ENCODE assay signal across 12 mouse cellular contexts in genomic region chr4:22486641-22486960, GRCm38 (mm10). TPM values are rescaled to one million over a fixed set of nuclear protein-coding genes. Genes with fewer than 3 reads are reported as not detected.
A peak's percentile ranks its signal among the peaks of the same experiment; 100 is the strongest.
DNase-seq lines count a peak whose midpoint lies in the region; ATAC-seq and TF ChIP-seq lines count a peak whose summit lies in the region.
"Had no signal": no experiment of that assay in that cellular context is flagged by ENCODE, and none has a peak within 500 bp of the region (broad histone marks: within the 10 kb centered on the region; RNA-seq: fewer than 3 reads in every experiment).

No protein-coding gene starts in this region.

- H3K36me3 ChIP-seq in kidney, embryonic 15.5 days: no peaks in the 10 kb centered on the region
- H3K36me3 ChIP-seq in embryonic facial prominence, embryonic 15.5 days: no peaks in the 10 kb centered on the region
- no peaks in the 10 kb centered on the region for H3K36me3 ChIP-seq in hindbrain, embryonic 15.5 days
- no peaks in the 10 kb centered on the region for H3K36me3 ChIP-seq in midbrain, postnatal 0 days (ENCODE audit: insufficient read depth, low read length)
- no peaks in the 10 kb centered on the region for H3K36me3 ChIP-seq in kidney, adult 2 months (ENCODE audit: control insufficient read depth, insufficient read depth, low read length)

- no peak for TF ChIP-seq POLR2A in kidney, adult 2 months (IDR thresholded peaks at IDR 0.05; ENCODE audit: low read depth, low read length)

- H3K9me3 ChIP-seq in kidney, embryonic 15.5 days (replicated peaks): no peaks in the 10 kb centered on the region
- H3K9me3 ChIP-seq in embryonic facial prominence, embryonic 15.5 days (replicated peaks): no peaks in the 10 kb centered on the region
- no peaks in the 10 kb centered on the region for H3K9me3 ChIP-seq in hindbrain, embryonic 15.5 days
- no peaks in the 10 kb centered on the region for H3K9me3 ChIP-seq in midbrain, postnatal 0 days (ENCODE audit: low read length)

- WGBS in kidney, embryonic 15.5 days: under 1% methylated on average over 10 of the region's 10 CpGs
- under 1% methylated on average over 10 of the region's 10 CpGs for WGBS in embryonic facial prominence, embryonic 15.5 days
- WGBS in hindbrain, embryonic 15.5 days: 0% methylated on average over 10 of the region's 10 CpGs
- 2% methylated on average over 10 of the region's 10 CpGs for WGBS in midbrain, postnatal 0 days
- 4% methylated on average over 10 of the region's 10 CpGs for WGBS in kidney, adult 2 months

- H3K9ac ChIP-seq in kidney, embryonic 15.5 days: no peak overlapping the region
- H3K9ac ChIP-seq in embryonic facial prominence, embryonic 15.5 days: no peak overlapping the region
- peak overlapping the region; percentile 89 for H3K9ac ChIP-seq in hindbrain, embryonic 15.5 days
- H3K9ac ChIP-seq in midbrain, postnatal 0 days (replicated peaks; ENCODE audit: low read length, poor library complexity, severe bottlenecking): peak overlapping the region; percentile 89

- peaks cover 47% of the 10 kb centered on the region for H3K4me1 ChIP-seq in kidney, embryonic 15.5 days
- H3K4me1 ChIP-seq in embryonic facial prominence, embryonic 15.5 days: peaks cover 46% of the 10 kb centered on the region
- peaks cover 32% of the 10 kb centered on the region for H3K4me1 ChIP-seq in hindbrain, embryonic 15.5 days (replicated peaks)
- H3K4me1 ChIP-seq in midbrain, postnatal 0 days (ENCODE audit: insufficient read depth, low read length): no peaks in the 10 kb centered on the region
- peaks cover 4% of the 10 kb centered on the region; the same call in 1 of the 2 replicates for H3K4me1 ChIP-seq in kidney, adult 2 months (ENCODE audit: control insufficient read depth, insufficient read depth, low read length)

- peak overlapping the region; percentile 49 for H3K4me3 ChIP-seq in kidney, embryonic 15.5 days (replicated peaks)
- peak overlapping the region; percentile 45 for H3K4me3 ChIP-seq in embryonic facial prominence, embryonic 15.5 days (replicated peaks)
- peak overlapping the region; percentile 57 for H3K4me3 ChIP-seq in hindbrain, embryonic 15.5 days
- peak overlapping the region; percentile 93 for H3K4me3 ChIP-seq in midbrain, postnatal 0 days (ENCODE audit: low read depth, low read length)
- no peak overlapping the region for H3K4me3 ChIP-seq in kidney, adult 2 months (ENCODE audit: insufficient read depth, low read depth, low read length)

- no peak overlapping the region for H3K27ac ChIP-seq in kidney, embryonic 15.5 days
- no peak overlapping the region for H3K27ac ChIP-seq in embryonic facial prominence, embryonic 15.5 days (replicated peaks)
- H3K27ac ChIP-seq in hindbrain, embryonic 15.5 days (replicated peaks): peak overlapping the region; percentile 93
- H3K27ac ChIP-seq in midbrain, postnatal 0 days (ENCODE audit: low read depth, low read length): peak overlapping the region; percentile 98
- H3K27ac ChIP-seq in kidney, adult 2 months (ENCODE audit: insufficient read depth, low read depth, low read length): no peak overlapping the region

- no peak for DNase-seq in kidney, adult 8-10 months
- peak; percentile 51 for DNase-seq in midbrain, postnatal 0 days (ENCODE audit: low spot score)
- DNase-seq in urinary bladder, postnatal 10 days (ENCODE audit: low spot score): no peak
- no peak for DNase-seq in kidney, adult 2 months
- DNase-seq in layer of hippocampus, adult 9-10 months (ENCODE audit: low spot score): no peak
- DNase-seq: lung, adult 2 months; thymus, adult 2 months had no signal

- no peak for TF ChIP-seq CTCF in midbrain, postnatal 0 days (IDR thresholded peaks at IDR 0.05)
- TF ChIP-seq CTCF in kidney, adult 2 months (conservative IDR thresholded peaks at IDR 0.05; ENCODE audit: insufficient read depth, insufficient read length, low read depth, low read length): no peak

- H3K4me2 ChIP-seq in kidney, embryonic 15.5 days: no peak overlapping the region
- peak overlapping the region; percentile 86; the same call in 1 of the 2 replicates for H3K4me2 ChIP-seq in embryonic facial prominence, embryonic 15.5 days (replicated peaks)
- H3K4me2 ChIP-seq in hindbrain, embryonic 15.5 days: peak overlapping the region; percentile 96
- peak overlapping the region; percentile 95 for H3K4me2 ChIP-seq in midbrain, postnatal 0 days (ENCODE audit: low read depth, low read length, poor library complexity, severe bottlenecking)

- peaks cover 95% of the 10 kb centered on the region for H3K27me3 ChIP-seq in kidney, embryonic 15.5 days
- peaks cover 81% of the 10 kb centered on the region for H3K27me3 ChIP-seq in embryonic facial prominence, embryonic 15.5 days
- H3K27me3 ChIP-seq in hindbrain, embryonic 15.5 days: no peaks in the 10 kb centered on the region
- no peaks in the 10 kb centered on the region for H3K27me3 ChIP-seq in midbrain, postnatal 0 days (ENCODE audit: insufficient read depth, low read length)
- H3K27me3 ChIP-seq in kidney, adult 2 months (replicated peaks; ENCODE audit: control insufficient read depth, insufficient read depth, low read length): peaks cover 20% of the 10 kb centered on the region

- no peak for ATAC-seq in kidney, embryonic 15.5 days (replicated peaks; ENCODE audit: low FRiP score)
- ATAC-seq in embryonic facial prominence, embryonic 15.5 days (ENCODE audit: insufficient number of reproducible peaks, low FRiP score, low TSS enrichment, low read depth): no peak
- ATAC-seq in hindbrain, embryonic 15.5 days (ENCODE audit: low FRiP score, low read depth): no peak
- no peak for ATAC-seq in midbrain, postnatal 0 days (ENCODE audit: low FRiP score)

RNA-seq across cellular contexts. Expression of gene Pou3f2, which starts 1.6 kb away (rescaled TPM):
- polyA plus RNA-seq in kidney, embryonic 15.5 days (2015; fragmentation: Nextera tagmentation; extraction: Ambion mirVana): 0.05 TPM in 1 of 2 replicates, not detected in the other
- polyA plus RNA-seq in embryonic facial prominence, embryonic 15.5 days (2015; fragmentation: Nextera tagmentation; extraction: Ambion mirVana): 0.11 and 0.29 TPM in 2 replicates
- polyA plus RNA-seq in hindbrain, embryonic 15.5 days (2015; fragmentation: Nextera tagmentation; extraction: Ambion mirVana): 21.0 and 33.1 TPM in 2 replicates
- total RNA-seq in midbrain, postnatal 0 days (2014; rRNA removed): 36.4 and 37.5 TPM in 2 replicates
- polyA plus RNA-seq in midbrain, postnatal 0 days (2015; fragmentation: Nextera tagmentation; extraction: Ambion mirVana): 17.4 and 19.3 TPM in 2 replicates
- not detected in 2 replicates for polyA plus RNA-seq in kidney, adult 2 months (2012; rRNA removed)
- total RNA-seq: MEL; neutrophil, adult 5-6 weeks had no signal

Comparison
In these comparisons a context has a peak if more than half of its experiments do, and no peak if none do; other contexts are left out.
1. H3K27ac ChIP-seq: peak in hindbrain, embryonic 15.5 days (single experiment) and midbrain, postnatal 0 days (single experiment); none in kidney, embryonic 15.5 days (single experiment), embryonic facial prominence, embryonic 15.5 days (single experiment) and kidney, adult 2 months (single experiment).
2. H3K9ac ChIP-seq: peak in hindbrain, embryonic 15.5 days (single experiment) and midbrain, postnatal 0 days (single experiment); none in kidney, embryonic 15.5 days (single experiment) and embryonic facial prominence, embryonic 15.5 days (single experiment).
3. RNA of gene Pou3f2, which starts 1.6 kb away (polyA plus RNA-seq): 21.0 to 33.1 TPM in hindbrain, embryonic 15.5 days and 17.4 to 19.3 TPM in midbrain, postnatal 0 days; 0.11 to 0.29 TPM in embryonic facial prominence, embryonic 15.5 days, 0.05 TPM in kidney, embryonic 15.5 days and not detected in kidney, adult 2 months; every median in the first group is over 10 times any median in the second.